Mouse (Mus musculus) adrenal gland, postnatal 10 days (tissue): ENCODE measurements around the gene Pom121l2. TPM values are rescaled to one million over a fixed set of nuclear protein-coding genes. Genes with fewer than 3 reads are reported as not detected.

Experiments used
- DNase-seq: peaks from one replicate; pipeline ENCODE4 v3.0.0; 2021; ENCODE audit warnings: mixed read lengths
- long read RNA-seq, 2 experiments: library from polyadenylated mRNA; stranded (forward); transcript quantifications; one replicate each; pipeline ENCODE4 v2.0.0; 2021
- total RNA-seq, 2 experiments: library from RNA; stranded (reverse); gene quantifications; 2 replicates each; pipeline ENCODE4 v1.2.3; 2021

The Pom121l2 gene
- not detected for total RNA-seq
- long read RNA-seq, experiment 1, result 0 reads
- long read RNA-seq, experiment 2, result 0 reads

GRCm38 (mm10) chr13:21980981-21981802 lies at the start of gene Pom121l2:
Gene Pom121l2 (plus strand): TSS chr13:21981194.
- DNase-seq, result peak; percentile 60

GRCm38 (mm10) chr13:21931740-21932139 lies 49.3 kb upstream of the Pom121l2 start:
- no peak for DNase-seq

GRCm38 (mm10) chr13:21933626-21934548 lies 47.1 kb upstream of the Pom121l2 start:
- no peak for DNase-seq

GRCm38 (mm10) chr13:21934982-21935791 lies 45.8 kb upstream of the Pom121l2 start:
- DNase-seq, result peak; percentile 74

GRCm38 (mm10) chr13:21935833-21936232 lies 45.2 kb upstream of the Pom121l2 start:
- DNase-seq, result no peak

GRCm38 (mm10) chr13:21936968-21937367 lies 44.0 kb upstream of the Pom121l2 start:
- peak; percentile 33 for DNase-seq

- DNase-seq, result peak; percentile 93
Measured at GRCm38 (mm10) chr13:21940213-21940612, 40.8 kb upstream of the Pom121l2 start.

- DNase-seq, result peak; percentile 89
Measured at GRCm38 (mm10) chr13:21940811-21941321, 40.1 kb upstream of the Pom121l2 start.

- no peak for DNase-seq
Measured at GRCm38 (mm10) chr13:21943644-21944043, 37.4 kb upstream of the Pom121l2 start.

GRCm38 (mm10) chr13:21944592-21944925 lies 36.4 kb upstream of the Pom121l2 start:
- no peak for DNase-seq

GRCm38 (mm10) chr13:21944926-21945740 lies 35.9 kb upstream of the Pom121l2 start, which contains the start of gene Zfp184:
Gene Zfp184 (plus strand): TSS chr13:21945094.
- peak; percentile 86 for DNase-seq

- no peak for DNase-seq
Measured at GRCm38 (mm10) chr13:21969269-21969668, 11.7 kb upstream of the Pom121l2 start.

GRCm38 (mm10) chr13:21969816-21970215 lies 11.2 kb upstream of the Pom121l2 start:
- DNase-seq, result no peak

- DNase-seq, result no peak
Measured at GRCm38 (mm10) chr13:21971641-21972040, 9.4 kb upstream of the Pom121l2 start.

- peak; percentile 93 for DNase-seq
Measured at GRCm38 (mm10) chr13:21974221-21974725, 6.7 kb upstream of the Pom121l2 start.

- peak; percentile 82 for DNase-seq
Measured at GRCm38 (mm10) chr13:21974726-21975473, 6.1 kb upstream of the Pom121l2 start.

- DNase-seq, result no peak
Measured at GRCm38 (mm10) chr13:21981803-21982193, 804 bp downstream of the Pom121l2 start.

- DNase-seq, result no peak
Measured at GRCm38 (mm10) chr13:21984486-21984885, 3.5 kb downstream of the Pom121l2 start.

- DNase-seq, result no peak
Measured at GRCm38 (mm10) chr13:21992550-21992949, 11.6 kb downstream of the Pom121l2 start.
